Mouse (Mus musculus) lung, postnatal 0 days (tissue): ENCODE measurements around the gene 1700019D03Rik. TPM values are rescaled to one million over a fixed set of nuclear protein-coding genes. Genes with fewer than 3 reads are reported as not detected.

Experiments
- ATAC-seq: fragments of 200-750 bp; cut with Nextera tagmentation; 2 replicates; pipeline ENCODE4 v1.8.0; 2017; ENCODE audit warnings: moderate library complexity
- DNase-seq: peaks from one replicate; pipeline ENCODE4 v3.0.0-alpha.2; 2016; ENCODE audit warnings: low spot score
- H3K27ac ChIP-seq: fragments of 300-500 bp; sonication (generic); 2 replicates; pipeline ENCODE4 v1.5.1; 2014; ENCODE audit warnings: antibody characterized with exemption, mild to moderate bottlenecking, low read length, mixed read lengths
- H3K27me3 ChIP-seq: fragments of 300-500 bp; sonication (generic); replicated peaks from 2 replicates; pipeline ENCODE4 v1.6.1; 2014; ENCODE audit warnings: low read length, mixed read lengths; ENCODE audit not compliant: insufficient read depth
- H3K36me3 ChIP-seq: fragments of 300-500 bp; sonication (generic); 2 replicates; pipeline ENCODE4 v1.6.1; 2014; ENCODE audit warnings: low read length, mixed read lengths; ENCODE audit not compliant: insufficient read depth
- H3K4me1 ChIP-seq: fragments of 300-500 bp; sonication (generic); 2 replicates; pipeline ENCODE4 v1.6.1; 2014; ENCODE audit warnings: antibody characterized with exemption, low read depth, low read length, mixed read lengths; ENCODE audit not compliant: insufficient read depth
- H3K4me2 ChIP-seq: fragments of 300-500 bp; sonication (generic); replicated peaks from 2 replicates; pipeline ENCODE4 v1.6.1; 2014; ENCODE audit warnings: low read depth, mild to moderate bottlenecking, low read length, moderate library complexity, mixed read lengths
- H3K4me3 ChIP-seq: fragments of 300-500 bp; sonication (generic); 2 replicates; pipeline ENCODE4 v1.5.1; 2014; ENCODE audit warnings: low read depth, low read length
- H3K9ac ChIP-seq: fragments of 300-500 bp; sonication (generic); replicated peaks from 2 replicates; pipeline ENCODE4 v1.6.1; 2014; ENCODE audit warnings: low read depth, mild to moderate bottlenecking
- H3K9me3 ChIP-seq: fragments of 300-500 bp; sonication (generic); 2 replicates; pipeline ENCODE4 v1.6.1; 2016; ENCODE audit warnings: low read length, mixed read lengths
- CTCF ChIP-seq: IDR thresholded peaks from 2 replicates; pipeline ENCODE4 v1.5.1; 2016; ENCODE audit warnings: antibody characterized with exemption, mild to moderate bottlenecking
- EP300 ChIP-seq: IDR thresholded peaks from 2 replicates; pipeline ENCODE4 v1.6.1; 2016; ENCODE audit warnings: antibody characterized with exemption, mild to moderate bottlenecking, control low read depth
- WGBS: fragments of 180-500 bp; shearing (Covaris S2); extraction: QIAGEN DNeasy Blood & Tissue Kit; methylation state at CpG from one replicate; pipeline ENCODE4 v1.1.7; 2014; 5-methylcytosine and 5-hydroxymethylcytosine counted together
- polyA plus RNA-seq: library from polyadenylated mRNA; unstranded; fragments of >200 nt; fragmentation: Nextera tagmentation; extraction: Ambion mirVana; gene quantifications from 2 replicates; pipeline ENCODE4 v1.2.1, GENCODE M21; 2015

1700019D03Rik gene
- polyA plus RNA-seq = 2.7 TPM in 2 replicates

DNA sequence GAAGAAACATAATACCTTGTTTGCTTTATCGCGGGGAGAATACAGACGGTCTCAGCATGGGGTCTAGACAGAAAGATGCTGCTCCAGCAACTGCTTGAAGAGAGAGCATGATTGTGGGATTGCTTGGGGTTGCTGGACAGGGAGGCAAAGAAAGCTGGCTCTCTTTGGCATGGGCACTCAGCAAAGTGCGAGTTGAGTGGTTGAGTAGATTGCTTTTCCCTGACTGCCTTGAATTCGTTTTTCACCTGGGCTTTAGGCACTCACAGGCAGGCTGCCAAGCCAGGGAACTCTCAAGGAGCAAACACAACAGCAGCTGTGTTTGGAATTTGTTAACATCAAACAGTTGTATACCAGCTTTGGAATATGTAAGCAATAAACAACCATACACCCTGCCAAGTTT lies at the start of gene 1700019D03Rik:
Gene 1700019D03Rik (minus strand): TSS at position 101 of the 400 bp plus-strand sequence.
- no peak for DNase-seq

DNA sequence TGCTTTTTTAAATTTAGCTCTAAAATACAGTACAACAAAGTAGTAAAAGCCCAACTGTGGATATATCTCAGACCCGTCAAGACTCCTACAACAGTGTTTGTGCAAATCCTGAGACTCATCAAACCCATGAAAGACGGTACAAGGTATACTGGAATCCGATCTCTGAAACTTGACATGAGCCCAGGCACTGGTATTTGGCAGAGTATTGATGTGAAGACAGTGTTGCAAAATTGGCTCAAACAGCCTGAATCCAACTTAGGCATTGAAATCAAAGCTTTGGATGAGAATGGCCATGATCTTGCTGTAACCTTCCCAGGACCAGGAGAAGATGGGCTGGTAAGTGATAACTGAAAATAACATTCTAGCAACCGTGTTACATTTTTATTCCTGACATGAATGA lies 43.9 kb upstream of the 1700019D03Rik start:
- Histone ChIP-seq H3K9ac (no peak overlapping the region), H3K36me3 (no peaks in the 10 kb centered on the region), H3K4me3 (no peak overlapping the region), H3K4me1 (no peaks in the 10 kb centered on the region), H3K4me2 (no peak overlapping the region), H3K27ac (no peak overlapping the region), H3K27me3 (no peaks in the 10 kb centered on the region), H3K9me3 (no peaks in the 10 kb centered on the region)
- 80% methylated on average over 4 of the region's 4 CpGs for WGBS
- ATAC-seq (no peak), DNase-seq (no peak)
- no peak for TF ChIP-seq EP300
- TF ChIP-seq CTCF = no peak

More for the DNA sequence above, at the start of gene 1700019D03Rik:
- H3K27ac ChIP-seq = no peak within 1 kb of the TSS
- H3K4me2 ChIP-seq = no peak within 1 kb of the TSS
- TF ChIP-seq CTCF = no peak
- no peak for TF ChIP-seq EP300
- no peaks in the 10 kb centered on the region for H3K9me3 ChIP-seq
- ATAC-seq = no peak
- no peak within 1 kb of the TSS for H3K9ac ChIP-seq
- no peak within 1 kb of the TSS for H3K4me3 ChIP-seq
- no peaks in the 10 kb centered on the region for H3K4me1 ChIP-seq
- no peaks in the 10 kb centered on the region for H3K27me3 ChIP-seq
- H3K36me3 ChIP-seq = no peaks in the 10 kb centered on the region
- 43% methylated on average over 5 of the region's 5 CpGs for WGBS

DNA sequence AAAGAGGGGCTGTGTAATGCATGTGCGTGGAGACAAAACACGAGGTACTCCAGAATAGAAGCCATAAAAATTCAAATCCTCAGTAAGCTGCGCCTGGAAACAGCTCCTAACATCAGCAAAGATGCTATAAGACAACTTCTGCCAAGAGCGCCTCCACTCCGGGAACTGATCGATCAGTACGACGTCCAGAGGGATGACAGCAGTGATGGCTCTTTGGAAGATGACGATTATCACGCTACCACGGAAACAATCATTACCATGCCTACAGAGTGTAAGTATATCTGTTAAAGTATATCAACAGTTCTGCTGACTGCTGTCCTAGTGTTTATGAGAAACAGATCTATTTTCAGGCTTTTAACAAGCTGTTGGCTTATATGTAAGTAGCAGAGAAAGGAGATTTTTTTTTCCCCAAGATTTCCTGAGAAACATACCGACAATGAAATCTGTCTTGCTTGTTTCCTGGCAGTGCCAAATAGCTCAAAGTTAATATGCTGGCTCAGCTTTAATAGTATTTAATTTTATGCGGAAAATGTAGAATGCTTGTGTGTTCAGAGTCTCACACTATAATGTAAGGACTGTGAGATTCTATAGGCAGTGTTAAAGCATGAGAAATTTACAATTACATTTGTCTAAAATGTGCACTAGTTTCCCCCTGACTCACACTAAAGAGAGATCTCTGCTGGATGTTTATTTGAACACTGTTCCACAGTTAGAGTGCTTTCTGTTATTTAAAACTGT lies 42.1 kb upstream of the 1700019D03Rik start:
- H3K9me3 ChIP-seq = no peaks in the 10 kb centered on the region
- 38% methylated on average over 13 of the region's 13 CpGs for WGBS
- no peak overlapping the region for H3K4me2 ChIP-seq
- no peaks in the 10 kb centered on the region for H3K36me3 ChIP-seq
- no peak for TF ChIP-seq CTCF
- no peaks in the 10 kb centered on the region for H3K27me3 ChIP-seq
- no peak overlapping the region for H3K9ac ChIP-seq
- H3K4me1 ChIP-seq = no peaks in the 10 kb centered on the region
- no peak overlapping the region for H3K4me3 ChIP-seq
- no peak overlapping the region for H3K27ac ChIP-seq
- no peak for ATAC-seq
- DNase-seq = no peak

DNA sequence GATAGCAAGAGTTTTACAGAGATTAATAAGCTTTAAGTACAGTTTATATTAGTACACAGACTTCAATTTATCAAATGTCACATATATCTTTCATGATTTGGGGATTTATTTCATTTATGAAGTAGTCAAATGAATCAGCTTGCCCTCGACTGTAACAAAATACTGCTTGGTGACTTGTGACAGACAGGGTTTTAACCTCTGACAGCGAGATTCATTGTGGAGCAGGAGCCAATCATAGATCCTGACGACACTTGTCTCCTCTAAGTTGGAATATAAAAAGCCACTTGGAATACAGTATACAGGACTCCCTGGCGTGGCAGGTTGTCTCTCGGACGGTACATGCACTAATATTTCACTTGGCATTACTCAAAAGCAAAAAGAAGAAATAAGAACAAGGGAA lies 41.4 kb upstream of the 1700019D03Rik start, which contains the start of gene Mstn:
Gene Mstn (plus strand): TSS at position 301 of the 400 bp plus-strand sequence.
- H3K9me3 ChIP-seq = no peaks in the 10 kb centered on the region
- no peaks in the 10 kb centered on the region for H3K27me3 ChIP-seq
- H3K36me3 ChIP-seq = no peaks in the 10 kb centered on the region
- 52% methylated on average over 6 of the region's 6 CpGs for WGBS
- no peak for TF ChIP-seq CTCF
- DNase-seq (no peak), ATAC-seq (no peak)
- no peak within 1 kb of the TSS for H3K4me3 ChIP-seq
- no peak within 1 kb of the TSS for H3K4me2 ChIP-seq
- no peak within 1 kb of the TSS for H3K9ac ChIP-seq
- H3K4me1 ChIP-seq = no peaks in the 10 kb centered on the region
- no peak within 1 kb of the TSS for H3K27ac ChIP-seq

DNA sequence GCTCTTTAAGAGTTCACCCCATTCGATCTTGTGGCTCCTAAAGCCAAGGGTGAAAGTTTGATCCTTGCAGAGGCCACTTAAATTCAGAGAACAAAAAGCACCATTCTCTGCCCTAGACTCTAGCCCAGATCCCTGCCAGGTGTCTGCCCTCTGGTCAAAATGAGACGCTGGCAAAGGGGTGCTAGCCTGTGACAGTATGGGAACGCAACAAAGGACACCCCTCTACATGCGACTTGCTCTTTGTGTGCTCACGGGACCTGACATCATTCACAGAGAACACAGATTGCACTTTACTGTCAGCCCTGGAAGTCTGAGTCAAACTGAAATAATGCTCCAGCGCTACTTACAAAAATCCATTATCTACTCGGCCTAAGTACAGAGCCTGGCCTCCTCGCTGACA lies 40.5 kb upstream of the 1700019D03Rik start:
- no peak overlapping the region for H3K4me3 ChIP-seq
- no peaks in the 10 kb centered on the region for H3K27me3 ChIP-seq
- H3K4me2 ChIP-seq = no peak overlapping the region
- no peak for TF ChIP-seq EP300
- no peak for TF ChIP-seq CTCF
- no peaks in the 10 kb centered on the region for H3K36me3 ChIP-seq
- no peak for DNase-seq
- no peak for ATAC-seq
- no peaks in the 10 kb centered on the region for H3K9me3 ChIP-seq
- no peak overlapping the region for H3K27ac ChIP-seq
- 53% methylated on average over 8 of the region's 8 CpGs for WGBS
- no peak overlapping the region for H3K9ac ChIP-seq
- no peaks in the 10 kb centered on the region for H3K4me1 ChIP-seq

DNA sequence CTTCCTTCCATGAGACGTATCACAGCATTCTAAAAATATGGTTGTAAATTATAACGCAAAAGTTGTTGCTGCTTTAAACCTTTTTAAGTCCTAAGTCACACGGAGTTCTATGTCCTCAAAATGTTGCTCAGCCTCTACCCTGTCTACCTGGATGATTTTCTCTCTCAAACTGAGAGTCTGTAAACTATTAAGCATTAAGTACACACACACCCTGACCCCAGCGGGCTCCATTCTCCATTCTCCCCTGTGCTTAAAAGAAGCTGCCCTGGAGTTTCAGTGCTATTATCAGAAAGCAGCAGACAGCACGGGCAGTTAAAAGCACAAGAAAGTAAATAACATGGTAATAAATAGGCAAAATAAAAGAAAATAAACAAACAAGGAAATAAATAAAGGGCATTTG lies 39.1 kb upstream of the 1700019D03Rik start:
- Histone ChIP-seq H3K4me2 (no peak overlapping the region), H3K27ac (no peak overlapping the region), H3K9ac (no peak overlapping the region), H3K9me3 (no peaks in the 10 kb centered on the region), H3K4me3 (no peak overlapping the region), H3K27me3 (no peaks in the 10 kb centered on the region), H3K36me3 (no peaks in the 10 kb centered on the region), H3K4me1 (no peaks in the 10 kb centered on the region)
- DNase-seq = no peak
- ATAC-seq = no peak
- TF ChIP-seq CTCF (no peak), EP300 (no peak)
- WGBS = 57% methylated on average over 5 of the region's 5 CpGs
